Mouse (Mus musculus): ENCODE data around the gene Adora1.

DNA sequence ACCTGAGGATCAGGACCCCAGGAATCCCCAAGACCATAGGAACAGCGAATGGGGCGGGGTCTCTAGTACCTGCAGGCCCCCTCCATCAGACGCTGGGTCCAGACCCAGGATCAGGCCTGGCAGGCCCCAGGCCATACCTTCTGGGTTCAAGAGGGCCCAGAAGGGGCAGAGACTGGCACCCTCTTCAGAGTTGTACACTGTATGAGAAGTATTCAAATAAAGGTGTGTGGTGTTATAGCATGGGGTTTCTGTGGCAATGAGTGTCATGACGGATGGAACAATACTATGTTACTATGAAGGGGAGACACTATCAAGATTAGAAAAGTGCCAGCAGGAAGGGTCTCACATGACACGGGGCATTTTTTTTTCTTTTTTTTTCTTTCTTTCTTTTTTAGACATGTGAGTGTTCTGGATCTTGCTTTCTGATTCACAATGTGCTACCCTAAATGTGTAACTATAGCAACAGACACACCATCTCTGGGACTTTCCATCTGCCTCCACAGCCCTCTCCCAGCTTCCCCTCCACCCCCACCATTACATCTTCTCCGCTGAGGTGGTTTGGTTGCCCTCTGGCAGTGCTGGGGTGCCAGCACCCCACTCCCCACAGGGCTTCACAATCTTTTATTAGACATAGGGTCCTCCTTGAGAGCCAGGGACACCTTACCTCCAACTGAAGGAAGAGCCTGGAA, 34.1 kb downstream of the Adora1 start:
- no peak for TF ChIP-seq CTCF (IDR thresholded peaks at IDR 0.05; ENCODE audit: low read depth)
- no peak for TF ChIP-seq EP300 (IDR thresholded peaks at IDR 0.05; ENCODE audit: low read depth)

All from liver, embryonic 14.5 days (tissue).